Mouse (Mus musculus): Measurements from ENCODE around the gene Tbc1d30. TPM values are rescaled to one million over a fixed set of nuclear protein-coding genes. Genes with fewer than 3 reads are reported as not detected.
A peak's percentile ranks its signal among the peaks of the same experiment; 100 is the strongest.

The Tbc1d30 gene
- polyA plus RNA-seq, 1 experiment from 2014 or later = 1.4 TPM

DNA sequence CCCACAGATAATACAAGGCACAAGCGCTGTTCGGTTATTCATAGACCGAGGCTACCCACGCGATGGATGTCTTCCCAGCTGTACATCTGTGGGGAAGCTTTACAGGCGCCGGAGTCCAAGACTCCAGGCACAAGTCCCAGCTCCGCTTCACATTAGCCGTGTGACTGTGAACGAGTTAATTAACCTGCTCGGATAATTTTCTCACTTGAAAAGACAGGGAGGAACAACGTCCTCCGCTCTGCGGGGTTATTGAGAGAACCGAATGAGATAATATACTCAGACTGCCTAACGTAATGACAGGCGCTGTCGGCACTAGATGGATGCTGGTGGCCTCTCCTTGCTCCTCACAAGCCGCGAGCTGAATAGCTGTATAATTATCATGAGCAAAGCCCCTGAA, 60.4 kb downstream of the Tbc1d30 start:
- ATAC-seq (replicated peaks; ENCODE audit: insufficient number of reproducible peaks, insufficient read depth, low FRiP score, low read depth) = no peak
- no peaks in the 10 kb centered on the region for H3K27me3 ChIP-seq
- H3K36me3 ChIP-seq = no peaks in the 10 kb centered on the region
- no peak overlapping the region for H3K4me3 ChIP-seq
- WGBS = 40% methylated on average over 20 of the region's 20 CpGs
- H3K27ac ChIP-seq = no peak overlapping the region
- H3K4me2 ChIP-seq = peak overlapping the region; percentile 32
- peaks cover 6% of the 10 kb centered on the region for H3K4me1 ChIP-seq (replicated peaks)
- no peaks in the 10 kb centered on the region for H3K9me3 ChIP-seq (replicated peaks)
- no peak overlapping the region for H3K9ac ChIP-seq

DNA sequence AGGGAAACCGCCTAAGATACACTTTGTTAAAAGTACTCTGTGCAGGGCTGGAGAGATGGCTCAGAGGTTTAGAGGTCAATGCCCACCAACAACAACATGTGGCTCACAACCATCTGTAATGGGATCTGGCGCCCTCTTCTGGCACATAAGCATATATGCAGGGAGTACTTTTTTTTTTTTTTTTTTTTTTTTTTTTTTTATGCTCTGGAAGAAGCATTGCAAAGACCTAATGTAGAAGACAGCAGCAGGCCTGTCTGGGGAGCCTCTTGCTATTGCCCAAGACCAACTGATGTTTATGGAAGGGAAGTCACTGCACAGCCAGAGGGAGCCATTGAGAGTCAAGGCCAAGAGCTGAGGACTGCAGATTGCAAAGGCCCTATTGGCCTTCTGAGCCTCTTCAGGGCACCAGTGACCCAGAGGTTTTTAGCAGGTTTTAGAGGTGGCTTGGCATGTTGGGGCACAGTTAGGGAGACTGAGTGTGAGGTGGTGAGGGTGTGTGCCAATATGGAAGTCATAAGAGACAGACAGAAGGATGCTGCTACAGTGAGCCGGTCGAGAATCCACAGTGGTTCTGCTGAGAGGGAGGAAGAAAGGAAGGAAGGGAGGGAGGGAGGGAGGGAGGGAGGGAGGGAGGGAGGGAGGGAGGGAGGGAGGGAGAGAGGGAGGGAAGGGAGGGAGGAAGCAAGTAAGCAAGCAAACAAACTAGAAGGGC, 61.0 kb downstream of the Tbc1d30 start:
- no peaks in the 10 kb centered on the region for H3K36me3 ChIP-seq
- 56% methylated on average over 4 of the region's 4 CpGs for WGBS
- no peak overlapping the region for H3K4me3 ChIP-seq
- no peak overlapping the region for H3K9ac ChIP-seq
- no peak overlapping the region for H3K4me2 ChIP-seq
- H3K27ac ChIP-seq = no peak overlapping the region
- H3K27me3 ChIP-seq = no peaks in the 10 kb centered on the region
- peaks cover 6% of the 10 kb centered on the region for H3K4me1 ChIP-seq (replicated peaks)
- H3K9me3 ChIP-seq (replicated peaks) = no peaks in the 10 kb centered on the region
- no peak for ATAC-seq (replicated peaks; ENCODE audit: insufficient number of reproducible peaks, insufficient read depth, low FRiP score, low read depth)

DNA sequence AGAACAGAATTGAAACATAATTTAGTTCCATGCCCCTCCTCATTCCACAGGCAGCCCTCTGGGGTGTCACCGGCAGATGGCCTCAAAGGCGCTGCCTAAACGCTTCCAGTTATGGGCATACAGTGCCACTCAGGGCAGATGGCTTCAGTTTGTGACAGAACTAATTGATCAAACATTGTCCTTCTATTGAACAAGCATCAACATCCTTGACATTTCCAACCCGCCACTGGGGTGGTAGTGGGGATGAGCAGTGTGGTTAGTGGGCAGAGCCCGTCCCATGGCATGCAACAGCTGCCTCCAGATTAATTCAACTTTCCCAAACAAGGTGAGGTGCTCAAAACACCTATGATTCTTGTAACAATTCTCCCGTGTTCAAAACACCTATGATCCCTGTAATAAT, 68.2 kb downstream of the Tbc1d30 start:
- H3K27me3 ChIP-seq = no peaks in the 10 kb centered on the region
- H3K36me3 ChIP-seq = no peaks in the 10 kb centered on the region
- WGBS = 88% methylated on average over 6 of the region's 6 CpGs
- H3K9ac ChIP-seq = no peak overlapping the region
- H3K4me3 ChIP-seq = no peak overlapping the region
- H3K4me2 ChIP-seq = no peak overlapping the region
- no peaks in the 10 kb centered on the region for H3K9me3 ChIP-seq (replicated peaks)
- no peak overlapping the region for H3K27ac ChIP-seq
- no peaks in the 10 kb centered on the region for H3K4me1 ChIP-seq (replicated peaks)
- ATAC-seq (replicated peaks; ENCODE audit: insufficient number of reproducible peaks, insufficient read depth, low FRiP score, low read depth) = no peak

DNA sequence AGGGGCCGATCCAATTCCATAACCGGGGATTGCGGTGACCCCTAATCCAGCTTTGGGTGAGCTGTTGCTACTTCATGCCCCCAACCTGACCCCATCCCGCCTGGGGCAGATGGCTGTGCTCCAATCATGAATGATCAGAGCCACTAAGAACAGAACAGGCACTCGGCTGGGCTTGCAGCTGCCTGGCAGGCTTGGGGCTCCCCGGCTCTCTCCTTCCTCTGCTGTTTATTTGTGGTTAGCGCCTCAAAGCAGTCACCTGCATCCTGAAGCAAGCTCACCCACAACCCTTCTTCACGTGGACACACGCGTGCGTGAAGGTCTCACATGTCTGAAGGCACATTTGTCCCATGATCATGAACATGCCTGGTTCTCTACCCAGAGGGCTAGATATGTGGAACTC, 68.6 kb downstream of the Tbc1d30 start:
- Histone ChIP-seq H3K4me1 (replicated peaks) (no peaks in the 10 kb centered on the region), H3K4me3 (no peak overlapping the region), H3K27me3 (no peaks in the 10 kb centered on the region), H3K9ac (no peak overlapping the region), H3K27ac (no peak overlapping the region), H3K9me3 (replicated peaks) (no peaks in the 10 kb centered on the region), H3K36me3 (no peaks in the 10 kb centered on the region), H3K4me2 (no peak overlapping the region)
- ATAC-seq (replicated peaks; ENCODE audit: insufficient number of reproducible peaks, insufficient read depth, low FRiP score, low read depth) = no peak
- WGBS = 70% methylated on average over 11 of the region's 11 CpGs

DNA sequence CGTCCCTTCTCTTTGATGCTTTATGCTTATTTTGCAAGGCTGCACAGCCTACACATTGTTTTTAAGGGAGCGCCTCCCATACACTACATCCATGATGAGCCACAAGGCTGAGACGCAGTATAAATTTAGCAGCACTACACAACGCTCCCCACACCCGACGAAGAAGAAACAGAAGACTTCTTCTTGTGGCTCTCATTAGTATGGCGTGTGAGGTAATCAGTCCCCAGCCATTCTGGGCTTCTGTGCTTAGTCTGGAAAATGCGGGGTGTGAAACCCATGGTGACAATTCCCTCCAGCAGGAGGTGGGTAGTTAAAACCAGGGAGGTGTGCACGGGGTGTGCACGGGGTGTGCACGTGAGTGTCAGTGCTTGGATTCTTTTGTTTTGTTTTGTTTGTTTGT, 70.1 kb downstream of the Tbc1d30 start:
- H3K4me2 ChIP-seq = no peak overlapping the region
- H3K9me3 ChIP-seq (replicated peaks) = no peaks in the 10 kb centered on the region
- H3K27me3 ChIP-seq = no peaks in the 10 kb centered on the region
- no peak for ATAC-seq (replicated peaks; ENCODE audit: insufficient number of reproducible peaks, insufficient read depth, low FRiP score, low read depth)
- H3K4me3 ChIP-seq = no peak overlapping the region
- no peaks in the 10 kb centered on the region for H3K4me1 ChIP-seq (replicated peaks)
- H3K27ac ChIP-seq = no peak overlapping the region
- 84% methylated on average over 11 of the region's 11 CpGs for WGBS
- no peaks in the 10 kb centered on the region for H3K36me3 ChIP-seq
- no peak overlapping the region for H3K9ac ChIP-seq

DNA sequence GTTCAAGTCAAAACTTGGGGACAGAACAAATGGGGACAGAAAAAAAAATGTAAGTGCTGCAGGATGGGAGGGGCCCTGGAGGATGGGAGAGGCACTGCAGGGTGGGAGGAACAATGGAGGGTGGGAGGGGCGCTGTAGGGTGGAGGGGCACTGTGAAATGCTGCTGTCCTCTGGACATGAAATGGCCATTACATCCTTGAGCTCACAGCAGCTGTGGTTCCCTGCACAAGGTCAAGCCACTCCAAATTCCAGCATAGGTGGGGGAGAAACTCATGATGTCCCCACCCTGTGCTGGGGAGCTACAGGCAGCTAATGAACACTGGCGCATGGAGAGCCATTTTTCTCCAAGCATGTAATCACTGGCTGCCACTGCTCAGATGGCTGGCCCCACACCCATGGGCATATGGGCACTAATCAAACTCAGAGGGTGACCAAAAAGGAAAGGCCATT, 74.0 kb downstream of the Tbc1d30 start:
- H3K4me3 ChIP-seq = no peak overlapping the region
- no peak for ATAC-seq (replicated peaks; ENCODE audit: insufficient number of reproducible peaks, insufficient read depth, low FRiP score, low read depth)
- no peaks in the 10 kb centered on the region for H3K36me3 ChIP-seq
- no peak overlapping the region for H3K4me2 ChIP-seq
- H3K27me3 ChIP-seq = no peaks in the 10 kb centered on the region
- no peaks in the 10 kb centered on the region for H3K9me3 ChIP-seq (replicated peaks)
- WGBS = 81% methylated on average over 2 of the region's 2 CpGs
- no peak overlapping the region for H3K27ac ChIP-seq
- no peaks in the 10 kb centered on the region for H3K4me1 ChIP-seq (replicated peaks)
- H3K9ac ChIP-seq = no peak overlapping the region

DNA sequence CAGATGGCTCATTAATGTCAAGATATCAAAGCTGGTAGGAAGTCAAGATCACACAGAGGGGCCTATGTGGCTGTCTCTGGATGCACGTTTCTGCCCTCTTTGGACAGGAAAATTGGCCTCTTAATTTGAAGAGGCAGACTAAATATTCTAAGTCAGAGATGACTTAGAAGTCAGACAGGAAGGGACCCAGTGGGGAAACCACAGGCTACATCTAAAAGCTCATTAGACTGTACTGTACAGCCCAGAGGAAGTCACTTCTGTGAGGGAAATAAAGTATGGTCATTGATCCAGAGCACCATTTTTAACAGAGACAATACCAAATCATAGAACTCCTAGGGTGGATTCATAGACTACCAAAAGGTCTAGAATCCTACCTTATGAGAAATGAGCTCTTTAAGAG, 76.1 kb downstream of the Tbc1d30 start:
- H3K9me3 ChIP-seq (replicated peaks) = no peaks in the 10 kb centered on the region
- WGBS = 63% methylated on average over 1 of the region's 1 CpGs
- H3K27me3 ChIP-seq = no peaks in the 10 kb centered on the region
- H3K4me3 ChIP-seq = no peak overlapping the region
- H3K9ac ChIP-seq = no peak overlapping the region
- H3K4me2 ChIP-seq = no peak overlapping the region
- H3K36me3 ChIP-seq = no peaks in the 10 kb centered on the region
- H3K4me1 ChIP-seq (replicated peaks) = no peaks in the 10 kb centered on the region
- H3K27ac ChIP-seq = no peak overlapping the region
- ATAC-seq (replicated peaks; ENCODE audit: insufficient number of reproducible peaks, insufficient read depth, low FRiP score, low read depth) = no peak

DNA sequence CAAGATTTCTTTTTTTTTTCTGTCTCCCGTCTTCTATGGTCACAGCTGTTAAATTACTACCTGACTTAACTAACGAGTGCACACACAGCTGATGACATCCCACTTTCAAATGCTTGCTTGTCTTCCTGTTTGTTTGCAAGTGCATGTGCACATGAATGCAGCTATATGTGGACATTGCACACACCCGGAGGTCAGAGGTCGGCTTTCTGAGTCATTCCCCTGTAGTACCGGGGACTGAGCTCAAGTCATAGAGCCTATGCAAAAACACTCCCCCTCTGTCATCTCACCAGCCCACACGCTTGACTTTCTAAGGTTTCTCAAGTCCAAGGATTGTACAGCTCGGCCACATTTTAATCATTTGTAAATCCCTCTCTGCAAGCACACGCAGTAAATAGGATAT, 80.1 kb downstream of the Tbc1d30 start:
- no peak overlapping the region for H3K27ac ChIP-seq
- 77% methylated on average over 8 of the region's 8 CpGs for WGBS
- no peak for ATAC-seq (replicated peaks; ENCODE audit: insufficient number of reproducible peaks, insufficient read depth, low FRiP score, low read depth)

DNA sequence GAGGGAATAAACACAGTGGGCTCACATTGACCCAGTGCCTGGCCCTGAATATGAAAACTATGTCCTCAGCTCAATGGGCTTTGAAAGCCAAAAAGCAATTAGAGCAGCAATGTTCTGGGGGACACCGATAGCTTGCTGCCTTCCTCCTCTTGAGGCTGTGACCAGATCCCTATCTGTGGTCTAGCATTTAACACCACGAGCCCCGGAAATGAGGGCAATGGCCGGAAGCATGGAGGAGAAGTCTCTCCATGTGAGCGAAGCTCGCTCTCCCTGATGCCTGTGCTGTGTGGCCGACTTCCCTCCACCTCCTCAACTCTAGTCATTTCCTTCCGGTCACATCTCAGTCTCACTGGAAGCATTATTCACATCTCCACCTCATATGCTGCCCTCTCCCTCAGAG, 82.3 kb downstream of the Tbc1d30 start:
- ATAC-seq (replicated peaks; ENCODE audit: insufficient number of reproducible peaks, insufficient read depth, low FRiP score, low read depth) = no peak
- Histone ChIP-seq H3K9ac (no peak overlapping the region), H3K9me3 (replicated peaks) (no peaks in the 10 kb centered on the region), H3K36me3 (no peaks in the 10 kb centered on the region), H3K27ac (no peak overlapping the region), H3K4me3 (no peak overlapping the region), H3K4me2 (no peak overlapping the region), H3K27me3 (0 out of 2 replicates have a peak, but pooled peaks cover 3% of the 10 kb centered on the region), H3K4me1 (replicated peaks) (no peaks in the 10 kb centered on the region)
- 76% methylated on average over 8 of the region's 8 CpGs for WGBS

More for the DNA sequence above, 80.1 kb downstream of the Tbc1d30 start:
- Histone ChIP-seq H3K4me2 (no peak overlapping the region), H3K9me3 (replicated peaks) (no peaks in the 10 kb centered on the region), H3K36me3 (no peaks in the 10 kb centered on the region), H3K4me1 (replicated peaks) (no peaks in the 10 kb centered on the region), H3K27me3 (0 out of 2 replicates have a peak, but pooled peaks cover 3% of the 10 kb centered on the region), H3K9ac (no peak overlapping the region), H3K4me3 (no peak overlapping the region)

DNA sequence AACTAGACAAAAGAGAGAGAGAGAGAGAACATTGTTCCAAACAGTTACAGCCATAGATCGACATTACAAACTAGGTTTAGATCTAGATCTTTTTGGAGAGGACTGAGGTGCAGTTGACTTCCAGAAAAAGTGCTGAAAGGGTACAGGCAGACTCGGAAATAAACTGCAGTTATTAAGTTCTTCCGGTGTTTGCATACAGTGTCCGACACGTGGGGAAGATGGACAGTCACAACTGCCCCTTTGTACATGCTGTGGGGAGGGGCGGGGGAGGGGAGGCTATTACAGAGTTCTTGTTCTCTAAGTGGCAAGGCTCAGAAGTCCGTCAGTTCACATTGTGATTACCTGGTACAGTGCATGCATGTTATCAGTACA, 86.9 kb downstream of the Tbc1d30 start:
- 55% methylated on average over 7 of the region's 7 CpGs for WGBS
- Histone ChIP-seq H3K4me2 (peak overlapping the region; percentile 11; the same call in 1 of the 2 replicates), H3K9ac (no peak overlapping the region), H3K9me3 (replicated peaks) (no peaks in the 10 kb centered on the region), H3K4me3 (no peak overlapping the region), H3K36me3 (no peaks in the 10 kb centered on the region), H3K4me1 (replicated peaks) (no peaks in the 10 kb centered on the region), H3K27me3 (0 out of 2 replicates have a peak, but pooled peaks cover 3% of the 10 kb centered on the region), H3K27ac (no peak overlapping the region)
- ATAC-seq (replicated peaks; ENCODE audit: insufficient number of reproducible peaks, insufficient read depth, low FRiP score, low read depth) = no peak

DNA sequence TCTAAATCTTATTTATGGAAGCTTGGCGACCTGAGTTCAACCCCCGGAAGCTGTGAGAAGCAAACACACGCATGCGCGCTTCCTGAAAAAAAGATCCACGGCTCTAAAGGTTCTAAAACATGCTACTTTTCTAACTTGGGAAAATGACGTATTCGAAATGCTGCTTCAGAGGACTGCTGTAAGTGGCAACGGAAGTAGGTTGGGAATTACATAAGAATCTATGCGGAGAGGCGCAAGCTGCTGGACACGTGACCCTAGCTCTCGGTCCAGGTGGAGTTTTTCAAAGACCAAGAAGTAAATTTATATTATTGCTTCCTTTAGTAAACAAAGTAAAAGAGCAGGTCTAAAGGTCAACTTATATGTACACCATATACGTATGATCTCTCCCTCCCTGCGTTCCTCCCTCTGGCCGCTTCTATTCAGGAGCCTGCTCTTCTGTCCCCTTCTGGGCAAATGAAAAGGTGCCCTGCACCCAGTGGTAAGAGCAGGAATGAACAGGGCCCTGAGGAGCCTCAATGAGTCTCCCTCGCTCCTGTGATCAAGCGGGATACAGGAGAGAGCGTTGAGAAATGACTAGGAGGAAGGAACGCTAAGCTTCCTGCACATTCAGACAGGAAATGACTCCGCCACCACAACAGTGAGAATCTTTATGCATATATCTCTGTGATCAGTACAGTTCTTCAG, 87.4 kb downstream of the Tbc1d30 start:
- no peaks in the 10 kb centered on the region for H3K9me3 ChIP-seq (replicated peaks)
- H3K4me3 ChIP-seq = no peak overlapping the region
- ATAC-seq (replicated peaks; ENCODE audit: insufficient number of reproducible peaks, insufficient read depth, low FRiP score, low read depth) = no peak
- H3K9ac ChIP-seq = no peak overlapping the region
- H3K27ac ChIP-seq = no peak overlapping the region
- H3K27me3 ChIP-seq = 0 out of 2 replicates have a peak, but pooled peaks cover 3% of the 10 kb centered on the region
- H3K4me2 ChIP-seq = peak overlapping the region; percentile 11; the same call in 1 of the 2 replicates
- H3K4me1 ChIP-seq (replicated peaks) = no peaks in the 10 kb centered on the region
- WGBS = 72% methylated on average over 21 of the region's 21 CpGs
- no peaks in the 10 kb centered on the region for H3K36me3 ChIP-seq

DNA sequence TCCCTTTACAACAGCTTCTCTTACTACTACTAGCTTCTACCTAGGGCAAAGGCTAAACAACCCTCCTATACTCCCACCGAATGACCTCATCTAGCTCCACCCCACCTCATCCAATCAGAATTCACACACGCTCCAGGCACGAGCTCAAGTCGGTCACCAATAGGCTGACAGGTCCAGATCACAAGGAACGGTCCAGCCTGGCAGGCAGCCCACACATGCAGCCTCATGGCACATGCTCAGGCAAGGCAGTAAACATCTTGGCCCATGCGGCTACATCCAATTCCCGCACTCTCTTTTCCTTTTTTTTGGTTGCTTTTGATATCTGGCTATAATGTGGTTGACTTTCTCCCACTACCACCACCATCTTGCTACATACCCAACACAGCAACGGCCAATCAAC, 88.9 kb downstream of the Tbc1d30 start:
- H3K27me3 ChIP-seq = 0 out of 2 replicates have a peak, but pooled peaks cover 3% of the 10 kb centered on the region
- no peak overlapping the region for H3K27ac ChIP-seq
- H3K4me1 ChIP-seq (replicated peaks) = no peaks in the 10 kb centered on the region
- no peaks in the 10 kb centered on the region for H3K9me3 ChIP-seq (replicated peaks)
- H3K4me2 ChIP-seq = no peak overlapping the region
- H3K36me3 ChIP-seq = no peaks in the 10 kb centered on the region
- no peak overlapping the region for H3K9ac ChIP-seq
- H3K4me3 ChIP-seq = no peak overlapping the region
- no peak for ATAC-seq (replicated peaks; ENCODE audit: insufficient number of reproducible peaks, insufficient read depth, low FRiP score, low read depth)
- WGBS = 86% methylated on average over 8 of the region's 8 CpGs

Measured in heart, embryonic 15.5 days (tissue).